Mouse (Mus musculus): ENCODE results near the gene Vcam1. TPM values are rescaled to one million over a fixed set of nuclear protein-coding genes. Genes with fewer than 3 reads are reported as not detected.

Gene Vcam1
- polyA plus RNA-seq, 1 experiment from 2014 or later = 52.1 TPM

DNA sequence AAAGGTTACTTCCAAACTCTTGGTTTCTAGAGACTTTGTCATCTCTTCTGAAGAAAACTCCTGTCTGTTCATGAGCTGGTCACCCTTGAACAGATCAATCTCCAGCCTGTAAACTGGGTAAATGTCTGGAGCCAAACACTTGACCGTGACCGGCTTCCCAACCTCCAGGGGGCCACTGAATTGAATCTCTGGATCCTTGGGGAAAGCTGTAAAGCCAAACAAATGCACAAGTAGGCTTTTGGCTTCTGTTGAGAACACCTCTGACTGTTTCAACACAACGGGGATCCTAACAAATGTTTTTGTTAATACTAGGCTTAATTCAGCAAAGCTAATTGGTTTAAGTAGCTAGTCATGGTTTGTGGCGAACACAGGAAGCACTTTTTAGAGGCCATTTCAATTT lies 3.4 kb downstream of the Vcam1 start:
- Histone ChIP-seq H3K36me3 (no peaks in the 10 kb centered on the region), H3K9me3 (no peaks in the 10 kb centered on the region), H3K27ac (no peak overlapping the region), H3K27me3 (replicated peaks) (no peaks in the 10 kb centered on the region), H3K4me3 (replicated peaks) (no peak overlapping the region), H3K9ac (no peak overlapping the region), H3K4me2 (peak overlapping the region; percentile 12; the same call in 1 of the 2 replicates), H3K4me1 (0 out of 2 replicates have a peak, but pooled peaks cover 3% of the 10 kb centered on the region)
- ATAC-seq (ENCODE audit: insufficient read depth, low FRiP score, low read depth) = no peak
- WGBS = 52% methylated on average over 4 of the region's 4 CpGs

DNA sequence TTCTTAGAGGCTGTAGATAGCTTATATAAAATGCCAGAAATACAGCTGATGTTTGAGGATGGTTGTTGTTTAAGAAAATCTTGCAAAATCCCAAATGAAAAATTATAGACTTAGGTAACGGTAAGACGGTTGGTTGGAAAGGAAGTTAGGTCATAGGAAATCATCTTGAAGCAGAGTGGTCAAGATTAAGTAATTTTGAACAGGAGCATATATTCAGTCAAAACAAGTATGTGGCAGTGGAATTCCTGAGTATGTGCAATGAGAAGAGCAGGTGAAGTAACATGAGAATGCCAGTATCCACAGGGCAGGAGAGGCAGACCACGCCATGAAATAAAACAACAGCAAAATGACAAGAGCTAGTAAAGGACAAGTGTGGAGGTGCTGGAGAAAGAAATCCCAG lies 5.7 kb downstream of the Vcam1 start:
- Histone ChIP-seq H3K36me3 (no peaks in the 10 kb centered on the region), H3K9ac (no peak overlapping the region), H3K4me2 (no peak overlapping the region), H3K27me3 (replicated peaks) (no peaks in the 10 kb centered on the region), H3K4me1 (0 out of 2 replicates have a peak, but pooled peaks cover 5% of the 10 kb centered on the region), H3K27ac (no peak overlapping the region), H3K9me3 (no peaks in the 10 kb centered on the region), H3K4me3 (replicated peaks) (no peak overlapping the region)
- no peak for ATAC-seq (ENCODE audit: insufficient read depth, low FRiP score, low read depth)
- 91% methylated on average over 3 of the region's 3 CpGs for WGBS

DNA sequence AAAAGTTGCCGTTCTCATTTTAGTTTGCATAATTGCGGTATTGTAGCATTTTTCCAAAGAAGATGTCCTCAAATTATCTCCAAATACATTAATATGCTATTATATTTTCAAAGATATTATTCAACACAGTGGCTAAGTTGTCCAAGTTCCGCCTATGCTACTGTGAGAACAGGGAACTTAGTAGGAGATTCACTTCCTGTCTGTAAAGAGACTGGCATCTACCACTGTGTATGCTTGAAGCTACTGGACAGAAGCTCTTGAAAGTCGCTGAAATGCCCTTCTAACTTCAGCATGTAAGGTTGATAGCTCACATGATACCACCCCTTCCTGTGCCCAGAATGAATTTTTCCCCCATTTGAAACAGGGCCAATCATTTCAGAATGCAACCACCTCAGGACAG lies 6.8 kb downstream of the Vcam1 start:
- no peak overlapping the region for H3K4me3 ChIP-seq (replicated peaks)
- ATAC-seq (ENCODE audit: insufficient read depth, low FRiP score, low read depth) = no peak
- H3K36me3 ChIP-seq = no peaks in the 10 kb centered on the region
- no peaks in the 10 kb centered on the region for H3K9me3 ChIP-seq
- no peak overlapping the region for H3K9ac ChIP-seq
- H3K27ac ChIP-seq = no peak overlapping the region
- no peak overlapping the region for H3K4me2 ChIP-seq
- H3K4me1 ChIP-seq = 0 out of 2 replicates have a peak, but pooled peaks cover 5% of the 10 kb centered on the region
- no peaks in the 10 kb centered on the region for H3K27me3 ChIP-seq (replicated peaks)
- WGBS = 76% methylated on average over 4 of the region's 4 CpGs

DNA sequence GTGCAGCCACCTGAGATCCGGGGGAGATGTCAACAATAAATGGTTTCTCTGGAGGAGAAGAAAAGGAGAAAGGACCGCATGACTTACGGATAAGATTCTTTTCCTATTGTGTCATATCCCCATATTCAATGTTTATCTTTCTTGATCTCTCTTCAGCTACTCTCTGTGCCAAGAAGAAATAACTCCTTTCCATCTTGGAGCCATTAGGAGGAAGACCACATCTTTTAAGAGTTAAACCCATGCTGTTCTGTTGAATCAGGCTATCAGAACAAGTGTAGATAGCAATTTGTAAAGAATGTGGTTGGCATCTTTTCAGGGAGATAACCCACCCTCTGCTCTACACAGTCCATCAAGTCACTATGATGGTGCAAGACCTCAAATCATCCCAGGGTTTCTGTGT lies 8.5 kb downstream of the Vcam1 start:
- no peaks in the 10 kb centered on the region for H3K36me3 ChIP-seq
- no peak for ATAC-seq (ENCODE audit: insufficient read depth, low FRiP score, low read depth)
- no peak overlapping the region for H3K4me2 ChIP-seq
- H3K9me3 ChIP-seq = no peaks in the 10 kb centered on the region
- H3K27me3 ChIP-seq (replicated peaks) = no peaks in the 10 kb centered on the region
- no peak overlapping the region for H3K27ac ChIP-seq
- 0 out of 2 replicates have a peak, but pooled peaks cover 4% of the 10 kb centered on the region for H3K4me1 ChIP-seq
- no peak overlapping the region for H3K4me3 ChIP-seq (replicated peaks)
- 58% methylated on average over 3 of the region's 3 CpGs for WGBS
- H3K9ac ChIP-seq = no peak overlapping the region

- Histone ChIP-seq H3K9me3 (no peaks in the 10 kb centered on the region), H3K27me3 (replicated peaks) (no peaks in the 10 kb centered on the region), H3K4me3 (replicated peaks) (no peak overlapping the region), H3K4me2 (no peak overlapping the region), H3K36me3 (no peaks in the 10 kb centered on the region), H3K9ac (no peak overlapping the region), H3K4me1 (peaks cover 2% of the 10 kb centered on the region; the same call in 1 of the 2 replicates), H3K27ac (no peak overlapping the region)
- no peak for ATAC-seq (ENCODE audit: insufficient read depth, low FRiP score, low read depth)
- WGBS = 74% methylated on average over 6 of the region's 6 CpGs
These were observed 9.1 kb downstream of the Vcam1 start for GRCm38 (mm10) chr3:116120391-116120790.

GRCm38 (mm10) chr3:116119162-116119561 lies 10.3 kb downstream of the Vcam1 start:
- ATAC-seq (ENCODE audit: insufficient read depth, low FRiP score, low read depth) = no peak
- Histone ChIP-seq H3K9me3 (no peaks in the 10 kb centered on the region), H3K27me3 (replicated peaks) (no peaks in the 10 kb centered on the region), H3K36me3 (no peaks in the 10 kb centered on the region), H3K27ac (no peak overlapping the region), H3K9ac (no peak overlapping the region), H3K4me2 (no peak overlapping the region), H3K4me1 (peaks cover 6% of the 10 kb centered on the region; the same call in 1 of the 2 replicates), H3K4me3 (replicated peaks) (no peak overlapping the region)
- whole genome bisulfite sequencing = 69% methylated on average over 7 of the region's 7 CpGs

DNA sequence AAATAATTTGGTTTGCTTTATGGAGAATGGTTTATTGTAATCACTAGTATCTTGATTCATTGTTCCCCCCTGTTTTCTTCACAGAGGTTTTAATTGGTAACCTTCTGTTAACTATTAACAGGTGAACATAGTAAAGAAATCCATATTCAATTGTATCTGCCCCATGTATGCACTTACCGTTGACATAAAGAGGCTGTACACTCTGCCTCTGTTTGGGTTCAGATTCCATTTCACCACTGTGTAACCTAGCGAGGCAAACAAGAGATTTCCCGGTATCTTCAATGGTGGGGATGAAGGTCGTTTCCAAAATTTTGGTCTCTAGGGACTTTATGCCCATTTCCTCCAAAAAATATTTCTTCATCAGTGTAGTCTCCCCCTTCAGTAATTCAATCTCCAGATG lies 12.4 kb downstream of the Vcam1 start:
- Histone ChIP-seq H3K9ac (no peak overlapping the region), H3K4me3 (replicated peaks) (no peak overlapping the region), H3K4me2 (no peak overlapping the region), H3K9me3 (no peaks in the 10 kb centered on the region), H3K4me1 (peaks cover 11% of the 10 kb centered on the region; the same call in 1 of the 2 replicates), H3K27ac (no peak overlapping the region), H3K27me3 (replicated peaks) (no peaks in the 10 kb centered on the region), H3K36me3 (no peaks in the 10 kb centered on the region)
- 66% methylated on average over 4 of the region's 4 CpGs for WGBS
- no peak for ATAC-seq (ENCODE audit: insufficient read depth, low FRiP score, low read depth)

DNA sequence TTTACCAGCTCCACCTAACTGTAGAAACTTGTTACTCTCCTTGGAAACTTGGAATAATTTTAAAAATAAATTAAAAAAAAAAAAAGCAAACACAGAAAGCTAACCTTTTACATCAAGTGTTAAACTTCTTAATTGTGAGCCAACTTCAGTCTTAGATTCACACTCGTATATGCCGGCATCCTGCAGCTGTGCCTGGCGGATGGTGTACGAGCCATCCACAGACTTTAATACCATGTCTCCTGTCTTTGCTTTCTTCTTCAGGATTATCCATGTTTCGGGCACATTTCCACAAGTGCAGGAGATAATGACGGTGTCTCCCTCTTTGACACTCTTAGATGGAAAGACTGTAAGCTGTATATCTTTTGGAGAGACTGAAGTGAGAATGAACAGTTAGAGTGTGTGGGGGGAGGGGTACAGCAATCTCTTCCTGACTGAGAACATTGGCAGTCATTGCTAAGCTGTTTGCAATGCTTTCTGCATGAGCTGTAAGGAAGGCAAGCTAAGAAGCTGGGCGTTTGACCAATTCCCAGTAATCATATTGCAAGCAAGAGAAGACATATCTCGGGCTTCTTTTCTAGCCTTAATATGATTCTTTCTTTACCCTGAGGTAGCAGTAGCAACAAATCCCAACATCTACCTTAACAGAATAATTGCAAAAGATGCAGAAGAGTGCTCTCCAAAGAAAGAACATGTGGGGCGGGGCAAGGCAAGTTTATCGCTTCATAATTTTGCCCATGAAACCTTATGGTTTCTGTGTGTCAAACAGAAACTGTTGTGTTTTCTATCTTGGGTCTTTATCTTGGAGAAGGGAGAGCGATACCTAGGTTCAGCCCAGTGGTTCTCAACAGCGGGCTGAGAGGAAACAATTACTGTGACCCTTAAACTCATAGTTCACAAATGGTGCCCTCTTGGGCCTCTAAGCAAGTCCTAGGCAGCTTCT lies 15.0 kb downstream of the Vcam1 start:
- H3K4me2 ChIP-seq = peak overlapping the region; percentile 23
- H3K9ac ChIP-seq = no peak overlapping the region
- peaks cover 8% of the 10 kb centered on the region; the same call in 1 of the 2 replicates for H3K4me1 ChIP-seq
- H3K27me3 ChIP-seq (replicated peaks) = no peaks in the 10 kb centered on the region
- ATAC-seq (ENCODE audit: insufficient read depth, low FRiP score, low read depth) = peak; percentile 76; the same call in 1 of the 2 replicates
- H3K9me3 ChIP-seq = no peaks in the 10 kb centered on the region
- H3K36me3 ChIP-seq = no peaks in the 10 kb centered on the region
- no peak overlapping the region for H3K4me3 ChIP-seq (replicated peaks)
- 48% methylated on average over 12 of the region's 12 CpGs for WGBS
- peak overlapping the region; percentile 81 for H3K27ac ChIP-seq

DNA sequence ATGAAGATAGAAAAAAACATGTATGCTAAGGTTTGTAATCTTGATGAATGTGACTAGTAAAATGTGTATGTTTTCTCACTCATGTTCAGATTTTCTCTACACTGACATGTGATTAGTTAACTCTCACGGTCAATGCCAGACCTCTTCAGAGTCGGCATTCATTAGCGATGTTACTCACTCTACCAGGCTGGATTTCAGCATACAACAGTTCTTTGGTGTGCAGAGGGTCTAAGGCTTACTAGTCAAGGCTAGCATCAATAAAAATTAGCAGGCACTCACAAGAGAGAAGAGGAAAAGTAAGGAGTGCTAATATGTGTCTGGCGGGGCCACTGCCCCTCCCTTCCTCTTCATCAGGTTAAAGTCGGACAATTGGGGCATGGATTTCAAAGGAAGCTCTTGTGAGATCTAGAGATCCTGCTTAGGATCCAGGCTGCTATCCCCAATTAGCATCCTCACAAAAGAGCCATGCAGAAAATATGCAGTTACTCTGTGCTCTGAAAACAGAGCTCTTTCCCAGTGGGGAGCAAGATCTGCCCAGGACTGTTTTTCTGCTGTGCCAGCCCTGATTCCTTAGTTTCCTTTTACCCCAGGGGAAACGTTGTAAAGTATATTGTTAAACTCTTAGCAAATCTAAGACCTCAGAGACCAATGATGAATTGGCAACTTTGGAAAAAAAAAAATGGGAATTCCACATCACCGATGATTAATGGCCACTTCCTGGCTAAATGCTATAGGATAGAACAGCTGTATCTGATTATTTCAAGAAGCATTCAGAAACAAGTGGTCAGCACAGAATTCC lies 15.8 kb downstream of the Vcam1 start:
- peaks cover 8% of the 10 kb centered on the region; the same call in 1 of the 2 replicates for H3K4me1 ChIP-seq
- H3K4me3 ChIP-seq (replicated peaks) = no peak overlapping the region
- WGBS = 32% methylated on average over 7 of the region's 7 CpGs
- H3K36me3 ChIP-seq = no peaks in the 10 kb centered on the region
- no peaks in the 10 kb centered on the region for H3K9me3 ChIP-seq
- H3K27ac ChIP-seq = peak overlapping the region; percentile 81
- H3K4me2 ChIP-seq = no peak overlapping the region; the same call in 1 of the 2 replicates
- no peaks in the 10 kb centered on the region for H3K27me3 ChIP-seq (replicated peaks)
- ATAC-seq (ENCODE audit: insufficient read depth, low FRiP score, low read depth) = no peak
- no peak overlapping the region for H3K9ac ChIP-seq

- Histone ChIP-seq H3K9me3 (no peaks in the 10 kb centered on the region), H3K27me3 (replicated peaks) (no peaks in the 10 kb centered on the region), H3K4me1 (peaks cover 8% of the 10 kb centered on the region; the same call in 1 of the 2 replicates), H3K4me2 (no peak overlapping the region), H3K4me3 (replicated peaks) (no peak overlapping the region), H3K36me3 (no peaks in the 10 kb centered on the region), H3K9ac (no peak overlapping the region), H3K27ac (no peak overlapping the region)
- 88% methylated on average over 5 of the region's 5 CpGs for WGBS
- no peak for ATAC-seq (ENCODE audit: insufficient read depth, low FRiP score, low read depth)
These were observed 16.6 kb downstream of the Vcam1 start for GRCm38 (mm10) chr3:116112816-116113405.

- 88% methylated on average over 5 of the region's 5 CpGs for WGBS
- Histone ChIP-seq H3K4me3 (replicated peaks) (no peak overlapping the region), H3K27me3 (replicated peaks) (no peaks in the 10 kb centered on the region), H3K36me3 (no peaks in the 10 kb centered on the region), H3K9ac (no peak overlapping the region), H3K4me1 (0 out of 2 replicates have a peak, but pooled peaks cover 3% of the 10 kb centered on the region), H3K27ac (no peak overlapping the region), H3K4me2 (no peak overlapping the region), H3K9me3 (no peaks in the 10 kb centered on the region)
- no peak for ATAC-seq (ENCODE audit: insufficient read depth, low FRiP score, low read depth)
These were observed 23.8 kb downstream of the Vcam1 start for GRCm38 (mm10) chr3:116105713-116106112.

All from stomach, embryonic 15.5 days (tissue).